Mouse (Mus musculus): ENCODE results near the gene Chad.
A peak's percentile ranks its signal among the peaks of the same experiment; 100 is the strongest.

Gene Chad

DNA sequence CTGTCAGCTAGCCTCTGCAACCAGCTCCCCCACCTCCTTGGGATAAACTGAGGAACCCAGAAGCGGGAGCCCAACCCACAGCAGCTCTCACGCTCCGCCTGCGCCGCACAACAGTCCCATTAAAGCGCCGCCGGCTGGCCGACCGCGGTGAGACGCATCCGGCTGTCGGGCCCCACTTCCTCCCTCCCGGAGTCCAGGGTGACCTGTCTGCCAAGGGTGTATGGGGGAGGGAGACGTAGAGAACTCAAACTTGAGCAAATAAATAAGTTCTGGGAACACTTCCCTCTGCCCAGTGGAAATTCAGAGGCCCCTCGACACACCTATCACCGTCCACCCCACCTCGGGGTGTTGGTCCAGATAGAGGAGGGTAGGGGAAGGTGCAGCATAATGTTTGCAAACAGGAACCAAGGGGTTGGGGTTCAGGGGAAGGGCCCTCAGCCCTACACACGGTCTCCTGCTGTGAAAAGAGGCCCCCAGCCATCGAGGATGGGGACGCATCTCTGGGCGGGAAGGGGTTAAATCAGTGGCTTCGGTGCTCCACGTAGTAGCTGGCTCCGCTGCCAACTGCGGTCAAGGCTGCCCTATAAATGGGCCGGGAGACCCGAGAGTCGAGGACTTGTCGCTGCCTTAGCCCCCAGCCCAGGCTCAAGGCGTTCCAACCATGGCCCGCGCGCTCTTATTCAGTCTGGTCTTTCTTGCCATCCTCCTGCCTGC, at the start of gene Chad:
Gene Chad (plus strand): TSS at position 611 of the 714 bp plus-strand sequence.
- peak; percentile 42 to 75 for DNase-seq

DNA sequence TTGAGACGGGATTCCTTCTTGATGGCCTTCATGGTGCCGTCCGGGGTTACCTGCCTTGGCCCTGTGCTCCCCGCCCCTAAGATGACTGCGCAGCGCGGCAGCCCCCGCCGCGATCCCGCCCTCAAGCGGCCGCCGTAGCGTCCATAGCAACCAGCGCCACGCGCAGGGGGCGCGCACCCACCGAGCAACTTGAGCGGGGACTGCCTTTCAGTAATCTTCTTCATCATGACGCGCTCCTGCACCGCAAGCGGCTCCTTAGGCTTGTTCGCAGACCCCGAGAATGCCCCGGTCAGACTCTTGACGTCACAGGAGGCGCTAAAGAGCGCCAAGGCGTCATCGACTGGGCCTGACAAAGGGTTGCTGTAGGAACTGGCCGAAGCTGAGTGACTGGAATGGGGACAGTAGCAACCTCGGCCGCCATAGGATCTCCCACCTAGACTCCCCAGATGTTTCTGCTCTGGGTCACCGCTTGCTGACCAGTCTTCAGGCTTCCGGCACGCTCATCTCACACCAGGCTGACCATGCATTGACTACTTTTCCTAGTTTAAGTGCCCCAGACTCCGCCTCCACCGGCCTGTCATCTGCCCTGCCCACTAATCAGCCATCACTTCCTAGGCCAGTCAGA, 43.5 kb upstream of the Chad start, which contains the start of gene Mycbpap:
Gene Mycbpap (minus strand): TSS at position 524 of the 625 bp plus-strand sequence.
- DNase-seq: peak; percentile 55 to 74

DNA sequence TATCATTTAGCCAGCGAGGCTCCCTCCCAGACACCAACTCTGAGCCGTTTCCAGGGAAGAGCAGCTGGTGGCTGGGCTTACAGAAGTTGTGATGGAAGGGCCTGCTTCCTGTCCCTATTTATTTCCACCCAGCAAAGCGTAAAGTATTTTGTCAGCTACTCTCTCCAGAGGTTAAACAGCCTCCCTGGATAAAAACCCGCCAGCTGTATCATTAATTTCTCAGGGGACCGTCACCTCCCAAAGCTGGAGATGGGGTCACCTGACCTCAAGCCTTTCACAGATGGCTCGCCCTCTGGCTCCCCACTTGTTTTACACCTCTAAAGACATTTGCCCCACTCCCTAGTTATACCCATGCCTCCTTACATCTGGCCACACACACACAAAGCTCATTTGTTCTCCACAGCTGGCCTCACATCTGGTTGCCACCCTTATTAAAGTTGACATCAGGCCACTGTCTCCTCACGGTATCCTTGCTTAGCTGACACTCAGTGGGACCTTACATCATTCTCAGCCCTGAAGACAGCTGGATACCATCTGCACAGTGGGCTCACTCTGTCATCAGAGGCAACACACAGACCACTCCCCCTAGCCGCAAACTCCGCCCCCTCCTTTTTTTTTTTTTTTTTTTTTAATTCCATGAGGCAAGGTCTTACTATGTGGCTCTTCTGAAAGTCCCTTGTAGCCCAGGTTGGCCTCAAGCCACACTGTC, 38.5 kb upstream of the Chad start:
- no peak for DNase-seq

DNA sequence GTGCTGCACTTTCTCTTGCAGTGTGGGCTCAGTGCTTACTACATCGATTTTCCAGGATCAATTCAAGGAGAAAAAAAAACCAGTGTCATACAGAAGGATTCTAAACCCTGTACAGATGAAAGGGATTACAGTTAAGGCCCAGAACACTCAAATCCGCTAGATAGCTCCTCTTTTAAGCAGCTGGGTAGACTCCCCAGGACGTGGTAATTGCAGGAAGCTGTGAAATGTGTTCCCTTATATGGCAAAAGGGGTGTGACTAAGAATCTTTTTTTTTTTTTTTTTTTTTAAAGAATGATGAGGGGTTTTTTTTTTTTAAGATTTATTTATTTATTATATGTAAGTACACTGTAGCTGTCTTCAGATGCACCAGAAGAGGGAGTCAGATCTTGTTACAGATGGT, 36.0 kb upstream of the Chad start:
- no peak for DNase-seq

DNA sequence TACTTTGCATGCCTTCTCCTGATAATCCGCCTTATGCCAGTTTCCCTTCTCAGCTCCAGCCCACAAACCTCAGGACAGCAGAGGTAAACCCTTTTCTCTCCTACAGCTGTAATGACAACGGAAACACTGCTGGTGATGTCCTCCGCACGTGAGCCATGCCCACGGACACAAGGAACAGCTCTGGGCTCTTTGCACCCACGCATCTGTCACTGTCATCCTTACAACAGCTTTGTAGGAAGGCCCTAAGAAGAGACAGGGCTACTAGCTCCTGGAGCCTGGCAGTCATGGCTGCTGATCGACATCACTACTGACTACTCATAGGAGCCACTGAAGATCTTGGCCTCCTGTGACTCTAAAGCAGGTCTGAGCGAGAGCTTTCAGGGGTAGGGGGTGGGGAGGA, 31.7 kb upstream of the Chad start:
- DNase-seq: no peak

DNA sequence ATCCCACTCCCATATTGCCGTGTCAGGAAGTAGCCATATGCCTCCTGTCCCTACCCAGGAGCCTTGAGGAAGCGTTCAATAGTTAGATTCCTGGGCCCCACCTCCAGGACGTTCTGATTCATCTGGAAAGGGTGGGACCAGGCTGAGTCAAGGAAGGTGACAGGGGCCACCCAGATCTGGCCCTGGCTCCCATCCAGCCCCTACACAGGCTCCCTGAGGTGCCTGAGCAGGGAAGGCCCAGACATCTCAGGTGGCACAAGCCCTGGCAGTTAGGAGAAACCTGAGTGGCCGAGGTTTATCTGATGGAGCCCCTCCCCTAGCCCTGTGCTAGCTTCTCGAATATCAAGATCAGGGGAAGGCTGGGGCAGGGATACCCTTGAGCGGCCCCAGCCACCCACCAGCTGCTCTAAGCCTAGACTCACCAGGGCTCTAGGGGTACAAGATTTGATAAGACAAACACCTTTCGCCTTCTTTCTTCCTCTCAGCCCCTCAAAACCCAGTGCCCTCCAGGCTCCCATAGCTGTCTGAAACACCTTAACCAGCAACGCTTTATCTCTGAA, 26.0 kb upstream of the Chad start:
- no peak for DNase-seq

DNA sequence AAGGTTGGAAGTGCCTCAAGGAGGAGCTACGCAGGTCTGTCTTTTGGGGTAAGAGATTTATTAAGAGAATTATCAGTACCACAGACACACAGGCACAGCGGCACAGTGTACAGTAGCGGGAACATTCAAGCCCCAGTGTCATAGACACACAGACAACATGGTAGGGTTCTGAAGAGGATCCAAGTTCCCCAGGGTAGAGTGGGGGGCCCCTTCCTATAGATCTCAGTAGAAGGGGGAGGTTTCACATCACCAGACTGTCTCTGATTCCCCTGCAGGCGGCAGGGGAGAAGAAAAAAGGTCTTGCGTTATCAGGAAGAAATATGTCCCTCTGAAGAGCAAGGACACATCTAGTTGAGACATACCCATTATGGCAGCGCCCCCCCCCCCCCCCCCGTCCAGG, 25.1 kb upstream of the Chad start:
- DNase-seq: no peak

DNA sequence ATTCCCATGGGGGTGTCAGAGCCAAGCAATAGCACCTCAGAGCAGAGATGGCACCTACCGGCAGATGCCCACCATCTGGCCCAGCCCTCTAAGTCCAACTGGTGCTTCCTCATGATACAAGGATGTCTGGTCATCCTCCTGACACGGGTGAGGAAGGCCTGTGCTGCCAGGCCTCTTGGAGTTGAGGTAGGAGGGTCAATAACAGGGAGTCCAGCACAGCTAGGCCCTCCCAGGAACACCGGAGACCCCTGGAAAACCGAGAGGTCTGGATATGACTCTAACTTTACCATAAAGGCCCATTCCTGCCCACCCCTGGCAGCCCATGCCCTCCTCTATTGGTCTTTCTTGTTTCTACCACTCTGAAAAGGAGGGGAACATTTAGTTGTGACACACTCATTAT, 22.4 kb upstream of the Chad start:
- DNase-seq: no peak

DNA sequence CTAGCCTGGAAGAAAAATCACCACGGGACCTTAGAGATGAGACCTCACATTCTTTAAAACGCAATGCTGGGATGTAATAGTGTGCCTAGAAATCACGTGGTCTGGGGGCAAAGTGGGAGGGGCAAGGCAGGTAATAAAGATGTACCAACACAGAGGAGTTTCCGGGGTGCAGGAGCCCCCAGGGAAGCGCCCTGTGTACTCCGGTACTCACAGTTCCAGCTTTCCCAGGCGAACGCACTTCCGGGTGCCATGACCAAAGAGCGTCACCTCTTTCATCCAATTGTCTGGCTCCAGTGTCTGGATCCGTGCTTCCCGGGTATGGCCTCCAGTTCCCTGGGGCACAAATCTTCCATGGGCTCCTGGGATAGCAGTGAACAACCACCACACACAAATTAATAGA, 21.5 kb upstream of the Chad start:
- no peak for DNase-seq

DNA sequence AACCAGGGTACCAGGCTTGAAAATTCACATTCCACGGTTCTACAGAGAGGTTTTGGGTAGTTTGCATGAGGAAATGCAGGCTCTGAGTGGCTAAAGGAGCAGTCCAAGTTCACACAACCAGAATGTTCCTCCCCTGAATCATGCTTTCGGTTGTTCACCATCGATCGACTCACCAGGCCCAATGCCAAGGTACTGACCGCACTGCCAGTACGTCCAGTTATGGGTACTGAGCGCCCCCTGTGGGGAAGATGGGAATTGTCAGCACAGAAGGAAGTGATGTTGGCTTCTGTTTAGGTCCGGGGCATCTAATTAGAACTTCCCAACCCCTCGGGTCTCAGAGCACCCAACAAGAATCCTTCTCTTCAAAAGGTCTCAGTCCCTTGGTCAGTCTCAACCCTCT, 20.9 kb upstream of the Chad start:
- peak; percentile 96 to 98 for DNase-seq

DNA sequence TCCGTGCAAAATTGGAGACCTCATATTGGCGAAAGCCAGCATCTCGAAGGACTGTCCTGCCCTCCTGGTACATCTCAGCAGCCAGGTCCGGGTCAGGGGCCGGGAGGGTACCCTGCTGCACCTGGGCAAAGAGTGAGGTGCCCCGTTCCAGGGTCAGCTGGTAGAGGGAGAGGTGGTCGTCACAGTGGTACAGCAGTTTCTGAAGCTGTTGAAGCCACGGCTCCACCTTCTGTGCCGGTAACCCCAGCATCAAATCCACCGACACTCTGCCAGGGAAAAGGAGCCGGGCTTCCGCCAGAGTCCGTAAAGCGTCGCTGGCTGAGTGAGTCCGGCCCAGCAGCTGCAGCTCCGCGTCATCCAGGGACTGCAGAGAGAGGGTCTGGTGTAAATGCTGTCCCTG, 20.4 kb upstream of the Chad start:
- no peak for DNase-seq

DNA sequence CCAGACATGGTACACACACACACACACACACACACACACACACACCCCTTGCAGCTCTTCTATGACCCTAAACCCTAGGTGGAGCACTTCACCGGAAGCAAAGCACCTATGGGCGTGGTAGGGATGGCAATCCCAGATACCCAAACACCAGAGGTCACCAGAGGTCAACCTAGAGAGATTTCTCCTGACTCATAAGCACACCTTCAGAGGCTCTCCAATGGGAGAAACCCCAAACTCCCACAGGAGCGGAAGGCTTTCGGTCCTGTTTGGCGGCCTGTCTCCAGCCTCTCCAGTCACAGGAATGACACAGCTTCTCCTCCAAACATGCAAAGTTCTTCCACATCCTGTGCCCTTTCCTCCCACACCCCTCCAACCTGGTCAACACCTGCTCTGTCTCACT, 18.5 kb upstream of the Chad start:
- no peak for DNase-seq

DNA sequence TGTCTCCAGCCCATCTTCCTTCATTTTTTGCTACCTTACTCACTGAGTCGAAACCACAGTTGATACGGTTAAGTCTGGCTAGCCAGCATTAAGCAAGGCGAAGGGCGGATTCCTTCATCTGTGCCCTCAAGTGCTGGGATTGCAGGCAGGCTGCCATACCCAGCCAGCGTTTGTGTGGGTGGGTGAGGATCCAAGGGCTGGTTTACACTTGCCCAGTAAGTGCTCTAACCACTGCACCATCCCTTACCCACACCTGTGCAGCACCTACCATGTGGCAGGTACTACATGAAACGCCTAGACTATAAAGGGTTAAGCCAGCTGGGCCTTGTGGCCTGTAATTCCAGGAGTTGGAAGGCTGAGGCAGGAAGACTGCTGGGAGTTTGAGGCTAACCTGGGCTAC, 17.6 kb upstream of the Chad start:
- DNase-seq: no peak

DNA sequence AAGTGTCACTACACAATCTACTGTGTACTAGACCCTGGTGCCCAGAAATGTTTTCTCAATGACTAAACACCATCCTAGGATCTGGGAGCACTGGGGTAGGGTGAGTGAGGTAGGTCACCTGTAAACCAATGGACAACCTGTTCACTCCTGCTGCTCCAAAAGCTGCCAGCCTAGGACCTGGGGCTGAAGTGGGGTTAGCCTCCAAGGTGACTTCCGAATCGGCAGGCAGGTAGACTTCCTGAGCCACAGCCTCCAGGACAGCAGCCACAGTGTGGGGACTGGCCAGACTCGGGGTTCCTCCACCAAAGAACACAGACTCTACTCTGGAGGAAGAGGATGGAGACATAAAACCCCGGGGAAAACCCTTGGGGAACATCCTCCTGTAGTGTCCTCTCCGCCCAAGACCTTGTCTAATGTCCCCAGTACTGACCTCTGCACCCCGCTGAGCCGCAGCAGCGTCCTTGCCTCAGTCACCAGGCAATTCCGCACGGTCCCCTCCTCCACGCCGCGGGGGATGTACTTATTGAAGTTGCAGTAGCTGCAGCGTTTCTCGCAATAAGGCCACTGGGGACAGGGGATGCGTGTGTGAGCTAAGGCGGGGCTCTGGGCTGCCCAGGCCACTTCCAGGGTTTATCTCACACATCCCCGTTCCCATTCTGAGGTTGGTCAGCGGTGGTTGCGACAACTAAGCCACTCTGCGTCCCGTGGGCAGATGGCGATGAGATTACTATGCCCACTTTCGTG, 16.6 kb upstream of the Chad start:
- peak; percentile 41 to 62 for DNase-seq

DNA sequence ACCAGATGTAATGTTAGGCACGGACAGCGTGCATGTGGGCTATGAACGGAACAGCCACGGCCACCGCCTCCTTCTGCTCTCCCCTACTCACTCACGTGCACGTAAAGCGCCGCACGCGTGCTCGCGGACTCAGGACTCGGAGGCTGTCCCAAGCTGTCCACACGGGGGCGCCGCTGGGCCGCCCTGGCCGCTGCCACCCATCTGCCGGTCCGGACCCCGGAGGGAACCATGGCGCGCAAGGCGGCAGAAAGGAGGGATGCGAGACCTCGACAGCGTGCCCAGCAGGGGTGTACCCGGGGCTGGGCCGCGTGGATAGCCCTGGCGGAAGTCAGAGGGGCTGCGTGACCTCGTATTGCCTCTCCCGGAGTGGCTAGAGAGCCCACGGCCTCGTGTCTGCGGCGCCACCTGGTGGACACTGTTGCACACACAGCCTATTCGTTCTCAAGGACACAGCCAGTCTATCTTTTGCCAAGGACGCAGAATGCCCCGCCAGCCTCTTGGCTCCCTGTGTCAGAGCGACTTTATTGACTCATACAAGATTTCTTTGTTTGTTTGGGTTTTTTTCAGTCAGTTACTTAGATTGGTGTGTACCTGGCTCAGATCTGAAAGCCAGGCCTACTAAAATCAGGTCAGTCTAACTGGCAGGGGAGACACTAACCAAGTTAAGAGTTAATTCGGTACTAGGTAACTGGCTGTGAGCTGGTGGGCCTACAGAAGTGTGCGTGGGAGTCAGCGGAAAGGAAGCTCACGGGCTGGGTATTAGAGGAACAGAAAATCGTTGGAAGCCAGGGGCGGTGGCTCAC, 15.8 kb upstream of the Chad start, which contains the start of gene Rsad1:
Gene Rsad1 (minus strand): TSS at position 368 of the 803 bp plus-strand sequence.
- DNase-seq: peak; percentile 95 to 98

DNA sequence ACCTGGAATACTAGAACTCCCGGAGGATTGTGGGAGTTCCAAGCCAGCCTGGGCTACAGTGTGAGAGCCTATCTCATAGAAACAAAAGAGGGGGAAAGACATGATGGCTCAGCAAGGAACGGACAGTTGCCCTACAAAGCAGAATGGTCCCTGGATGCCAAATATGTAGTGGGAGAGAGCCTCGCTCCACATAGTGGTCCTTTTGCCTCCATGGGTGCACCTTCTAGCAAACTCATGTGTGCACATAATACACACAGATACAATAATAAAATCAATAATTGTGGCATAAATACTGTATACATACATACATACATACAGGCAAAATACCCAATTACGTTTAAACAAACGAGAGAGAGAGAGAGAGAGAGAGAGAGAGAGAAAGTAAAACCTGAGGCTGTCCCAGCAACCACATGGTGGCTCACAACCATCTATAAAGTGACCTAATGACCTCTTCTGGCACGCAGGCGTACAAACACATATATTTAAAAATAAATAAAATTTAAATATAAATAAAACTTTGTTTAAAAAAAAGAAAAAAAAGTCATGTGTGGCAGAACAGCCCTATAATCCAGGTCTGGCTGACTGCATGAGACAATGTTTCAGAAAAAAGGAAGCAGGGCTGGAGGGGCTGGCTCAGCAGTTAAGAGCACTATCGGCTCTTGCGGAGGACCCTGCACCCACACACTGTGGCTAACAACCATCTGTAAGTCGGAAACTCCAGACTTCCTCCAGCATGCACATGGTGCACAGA, 15.0 kb upstream of the Chad start:
- DNase-seq: no peak

DNA sequence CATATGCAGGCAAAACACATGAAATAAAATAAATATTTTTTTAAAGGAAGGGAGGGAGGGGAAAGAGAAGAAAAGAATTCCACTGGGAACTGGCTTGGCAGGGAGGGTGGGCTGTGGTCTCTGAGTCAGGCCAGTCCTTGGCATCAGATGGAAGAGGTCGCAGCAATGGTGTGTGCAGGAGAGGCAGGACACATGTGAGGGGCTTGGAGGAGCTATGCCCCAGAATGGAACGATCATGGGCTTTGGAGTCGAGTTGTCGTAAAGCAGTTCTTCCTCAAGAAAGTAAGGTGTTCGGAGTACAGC, 14.5 kb upstream of the Chad start:
- no peak for DNase-seq

DNA sequence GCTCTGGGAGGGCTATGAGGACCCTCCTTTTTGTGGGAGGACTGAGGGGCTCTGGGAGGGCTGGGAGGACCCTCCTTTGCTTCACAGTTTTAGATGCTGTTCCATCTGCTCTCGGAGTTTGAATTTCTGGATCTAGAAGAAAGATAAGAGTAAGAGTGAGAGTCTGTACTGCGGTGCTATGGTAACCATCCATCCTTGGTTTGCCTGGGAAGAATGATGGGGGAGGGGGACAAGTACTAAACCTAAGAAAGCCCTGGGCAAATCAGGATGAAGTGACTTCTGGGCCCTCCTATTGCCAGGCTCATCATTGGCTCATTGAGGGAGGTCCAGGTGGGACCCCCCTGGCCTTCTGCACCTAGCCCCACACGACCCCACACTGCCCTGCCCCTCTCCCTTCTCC, 6.6 kb upstream of the Chad start:
- DNase-seq: no peak

DNA sequence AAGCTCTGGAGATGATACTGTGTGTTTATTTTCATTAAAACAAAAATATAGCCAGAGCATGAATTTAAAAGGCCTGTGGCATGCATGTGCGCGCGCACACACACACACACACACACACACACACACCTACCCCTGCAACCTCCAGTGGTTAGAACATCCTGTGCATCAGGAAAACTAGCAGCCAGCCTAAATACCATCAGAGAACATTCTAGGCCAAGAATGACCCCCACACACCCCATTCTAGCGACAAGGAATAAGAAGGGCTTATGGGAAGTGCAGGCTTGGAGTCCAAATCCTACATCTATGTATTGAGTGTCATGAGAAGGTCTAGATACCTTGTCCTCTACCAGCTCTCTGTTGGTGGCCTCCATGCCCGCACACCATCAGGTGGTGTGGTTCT, 1.5 kb upstream of the Chad start:
- DNase-seq: no peak

DNA sequence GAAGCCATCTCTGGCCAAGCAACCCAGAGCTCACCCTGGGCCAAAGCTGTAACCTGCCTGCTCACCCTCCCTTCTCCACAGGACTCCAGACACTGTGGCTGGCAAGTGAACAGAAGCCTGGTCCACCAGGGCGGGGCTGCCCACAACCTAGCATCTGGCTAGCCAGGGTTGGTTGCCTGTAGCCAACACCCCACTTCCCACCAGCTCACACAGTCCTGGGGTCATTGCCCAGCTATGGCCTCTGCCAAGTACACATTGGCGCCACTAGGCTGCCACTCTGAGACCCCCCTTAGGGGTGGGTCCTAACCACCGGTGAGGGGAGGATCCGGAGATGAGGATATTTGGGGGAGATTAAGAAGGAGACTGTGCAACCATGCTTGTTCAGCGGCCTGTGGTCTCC, 1.0 kb upstream of the Chad start:
- no peak for DNase-seq

DNA sequence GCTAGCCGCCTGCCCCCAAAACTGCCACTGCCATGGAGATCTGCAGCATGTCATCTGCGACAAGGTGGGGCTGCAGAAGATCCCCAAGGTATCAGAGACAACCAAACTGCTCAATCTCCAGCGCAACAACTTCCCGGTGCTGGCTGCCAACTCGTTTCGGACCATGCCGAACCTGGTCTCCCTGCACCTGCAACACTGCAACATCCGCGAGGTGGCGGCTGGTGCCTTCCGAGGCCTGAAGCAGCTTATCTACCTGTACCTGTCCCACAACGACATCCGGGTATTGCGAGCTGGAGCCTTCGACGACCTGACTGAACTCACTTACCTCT, 268 bp downstream of the Chad start:
- peak in 1 of 2 experiments; percentile 39 for DNase-seq

DNA sequence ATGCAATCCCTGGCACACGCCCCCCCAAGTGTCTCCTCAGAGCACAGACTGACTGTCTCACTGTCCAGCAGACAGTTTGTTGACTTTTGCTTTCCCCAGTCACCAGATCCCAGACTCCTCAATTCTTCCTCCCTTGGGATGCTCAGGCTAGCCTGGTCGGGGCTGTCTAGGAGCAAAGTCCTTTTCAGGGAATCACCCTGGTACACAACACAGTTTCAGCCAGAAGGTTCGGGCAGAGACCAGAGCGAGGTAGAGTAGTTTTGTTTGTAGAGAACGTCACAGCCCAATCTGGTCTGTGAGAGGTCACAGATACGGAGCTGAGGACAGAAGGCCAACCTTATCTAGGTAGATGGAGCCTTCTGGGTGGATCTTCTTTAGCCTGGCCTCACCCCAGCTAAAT, 1.7 kb downstream of the Chad start:
- peak; percentile 26 to 37 for DNase-seq

All from kidney, postnatal 36 days (tissue).